Mouse (Mus musculus) heart, postnatal 14 days (tissue): Measurements from ENCODE around the gene Erich4. TPM values are rescaled to one million over a fixed set of nuclear protein-coding genes. Genes with fewer than 3 reads are reported as not detected.

Experiments used
- DNase-seq, 2 experiments: peaks; one replicate each; pipeline ENCODE4 v3.0.0; 2021 to 2022
- intact Hi-C: fragments of 180-260 bp; cut with DNase I; formaldehyde crosslinking; loops from one replicate; pipeline ENCODE4 v1.15.1; 2025
- total RNA-seq, 2 experiments: library from RNA; stranded (reverse); gene quantifications; 2 replicates each; pipeline ENCODE4 v1.2.3; 2021

Gene Erich4
- total RNA-seq, 2 experiments from 2014 or later, result 0.53 TPM; not detected in 1

DNA sequence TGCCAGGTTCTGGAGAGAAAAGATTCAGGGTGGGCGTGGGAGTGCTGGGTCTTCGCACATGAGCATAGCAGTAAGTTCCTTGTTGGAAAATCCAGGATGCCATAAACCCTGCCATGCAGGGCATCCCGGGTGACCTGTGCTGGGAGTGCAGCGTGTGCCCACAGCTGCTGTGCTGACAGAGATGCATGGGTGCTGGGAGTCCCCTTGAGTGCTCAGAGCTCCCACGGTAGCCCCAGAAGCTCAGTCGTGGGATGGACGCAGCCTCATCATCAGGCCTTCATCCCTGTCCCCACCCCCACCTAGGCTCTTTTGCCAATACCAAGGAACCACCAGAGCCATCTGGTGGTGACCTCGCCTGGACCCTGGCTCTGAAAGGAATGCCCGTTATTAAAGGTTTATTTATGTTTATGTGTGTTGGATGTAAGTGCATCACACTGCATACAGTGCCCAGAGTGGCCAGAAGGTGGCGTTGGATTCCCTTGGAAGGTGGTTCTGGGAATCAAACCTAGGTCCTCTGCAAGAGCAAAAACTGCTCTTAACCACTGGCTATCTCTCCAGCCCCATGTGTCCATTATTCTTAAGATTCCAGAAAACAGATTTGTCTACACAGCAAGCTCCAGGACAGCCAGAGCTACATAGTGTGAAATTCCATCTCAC lies 10.0 kb upstream of the Erich4 start:
- peak in 1 of 2 experiments; percentile 48 for DNase-seq
- intact Hi-C loops, result loop anchor here (5.0 kb wide), 2 partner anchors 127 to 738 kb away; partner anchors contain the start of gene Hnrnpul1

DNA sequence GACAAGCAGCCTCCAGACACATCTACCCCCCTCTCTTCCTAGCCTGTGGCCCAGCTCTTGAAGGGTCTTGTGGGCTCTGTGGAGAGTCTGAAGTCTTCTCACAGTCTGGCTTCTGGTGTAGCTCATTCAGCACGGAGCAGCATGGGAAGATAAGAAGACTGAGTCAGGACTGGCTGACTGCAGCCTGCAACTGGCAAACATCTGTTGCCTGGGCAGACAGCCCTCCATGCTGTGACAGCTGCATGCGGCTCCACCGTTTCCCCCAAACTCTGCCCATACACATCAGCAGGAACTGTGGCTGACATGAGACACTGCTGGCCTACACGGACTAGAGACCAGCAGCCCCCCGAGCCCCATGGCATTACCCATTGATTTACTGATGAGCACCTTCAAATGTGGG lies 9.2 kb upstream of the Erich4 start:
- intact Hi-C loops, result loop anchor here (5.0 kb wide), 2 partner anchors 127 to 738 kb away; partner anchors contain the start of gene Hnrnpul1
- peak; percentile 69 to 74 for DNase-seq

DNA sequence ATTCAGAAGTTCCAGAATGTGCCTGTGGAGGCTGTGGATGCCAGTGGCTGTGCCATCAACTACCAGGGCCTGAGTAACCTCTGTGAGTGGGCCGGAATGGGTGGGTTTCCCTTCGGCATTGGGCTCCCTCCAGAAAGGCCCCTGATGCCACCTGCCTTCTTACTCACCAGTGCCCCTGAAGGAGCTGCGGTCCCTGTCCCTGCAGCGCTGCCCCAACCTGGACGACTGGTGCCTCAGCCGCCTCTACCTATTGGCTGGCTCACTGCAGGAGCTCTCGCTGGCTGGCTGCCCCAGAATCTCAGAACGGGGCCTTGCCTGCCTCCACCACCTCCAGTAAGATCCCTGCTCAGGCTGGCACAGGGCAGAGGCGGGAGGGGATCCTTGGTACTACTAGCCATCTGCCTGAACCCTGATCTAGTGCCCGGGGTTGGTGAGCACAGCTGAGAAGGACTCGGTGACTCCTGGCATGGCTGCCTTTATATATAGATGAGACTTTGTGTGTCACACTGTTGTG lies 8.2 kb upstream of the Erich4 start:
- no peak for DNase-seq
- intact Hi-C loops, result no loop called here

DNA sequence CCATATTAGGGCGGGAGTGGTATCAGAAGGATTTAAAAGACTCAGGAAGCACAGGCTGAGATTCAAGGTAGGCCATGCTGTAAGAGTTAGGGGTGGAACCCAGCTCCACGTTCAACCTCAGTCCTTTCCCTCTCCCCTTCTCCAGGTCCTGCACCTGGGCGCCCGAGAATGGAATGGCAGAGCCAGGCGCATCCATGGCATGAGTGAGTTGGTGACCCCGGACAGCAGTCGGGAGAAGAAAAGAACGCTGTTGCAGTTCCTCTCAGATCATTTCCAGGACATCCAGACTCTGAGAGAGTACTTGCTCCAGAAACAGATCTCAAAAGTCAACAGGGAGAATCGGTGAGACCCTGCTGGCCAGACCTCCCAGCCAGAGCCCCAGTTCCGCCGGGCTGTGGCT lies 5.1 kb upstream of the Erich4 start:
- DNase-seq, result peak in 1 of 2 experiments; percentile 0
- intact Hi-C loops, result no loop called here

DNA sequence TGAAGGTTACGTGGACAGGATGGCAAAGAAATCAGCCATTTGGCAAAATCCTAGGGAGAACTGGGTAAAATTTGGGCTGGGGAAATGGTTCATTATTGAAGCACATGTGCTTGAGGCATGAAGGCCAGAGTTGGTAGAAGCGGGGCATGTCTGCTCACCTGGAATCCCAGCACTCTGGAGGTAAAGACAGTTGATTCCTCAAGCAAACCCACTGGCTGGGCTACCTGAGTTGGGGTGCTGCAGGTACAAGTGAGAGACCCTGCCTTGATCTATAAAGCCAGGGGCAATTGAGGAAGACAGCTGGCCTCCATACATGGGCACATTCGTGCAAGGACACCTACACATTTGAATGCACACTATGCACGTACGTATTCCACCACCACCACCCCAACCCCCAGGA lies 4.4 kb upstream of the Erich4 start:
- intact Hi-C loops, result no loop called here

DNA sequence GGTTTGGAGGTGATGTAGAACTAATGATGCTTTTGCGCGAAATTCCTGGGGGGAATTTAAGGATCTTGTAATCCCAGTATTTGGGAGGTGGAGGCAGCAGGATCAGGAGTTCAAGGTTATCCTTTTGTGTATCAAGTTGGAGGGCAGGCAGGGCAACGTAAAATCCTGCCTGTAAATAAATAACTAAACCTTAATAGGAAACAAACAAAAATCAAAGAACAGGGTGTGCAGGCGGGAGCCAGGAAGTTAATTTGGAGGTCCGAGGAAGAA lies 4.0 kb upstream of the Erich4 start:
- intact Hi-C loops, result no loop called here

More for the DNA sequence above, 4.4 kb upstream of the Erich4 start:
- no peak for DNase-seq

DNA sequence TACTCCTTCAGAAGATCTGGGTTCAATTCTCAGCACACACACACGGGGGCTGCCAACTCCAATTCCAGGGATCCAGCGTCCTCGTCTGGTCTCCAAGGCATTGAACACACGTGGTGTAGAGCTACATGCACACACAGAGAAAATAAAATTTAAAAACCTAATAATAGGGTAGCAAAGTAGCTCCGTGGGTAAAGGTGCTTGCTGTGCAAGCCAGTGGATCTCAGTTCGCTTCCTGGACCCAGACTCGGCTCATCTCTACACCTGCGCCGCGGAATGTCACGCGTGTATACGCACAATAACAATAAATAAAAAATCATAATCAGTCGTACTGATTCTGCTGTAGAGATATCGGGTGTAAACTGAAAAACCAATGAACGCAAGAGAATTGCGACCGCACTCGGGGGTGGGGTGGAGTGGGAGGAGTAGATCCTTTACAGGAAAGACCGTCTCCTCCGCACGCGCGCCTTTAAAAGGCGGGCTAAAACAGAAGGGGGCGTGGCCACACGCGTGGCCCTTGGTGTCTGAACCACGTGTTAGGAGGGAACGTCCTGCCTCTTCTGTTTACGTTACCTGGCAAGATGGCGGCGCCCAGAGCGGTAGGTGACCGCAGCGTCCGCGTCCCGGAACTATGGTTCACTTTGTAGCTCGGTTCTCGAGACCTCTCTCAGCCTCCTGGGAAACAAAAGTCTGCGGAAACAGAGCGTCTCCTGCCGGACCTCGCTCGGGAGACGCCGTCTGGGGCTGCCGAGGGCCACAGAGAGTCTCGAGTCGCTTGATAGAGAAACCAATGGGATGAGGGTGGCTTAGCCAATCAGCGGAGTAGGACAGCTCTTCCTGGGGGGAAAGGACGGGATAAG lies 3.4 kb upstream of the Erich4 start, which contains the start of gene Dmac2:
Gene Dmac2 (plus strand): TSS at position 550 of the 857 bp plus-strand sequence.
- intact Hi-C loops, result no loop called here
- DNase-seq, result peak; percentile 89 to 94

More for the DNA sequence above, 4.0 kb upstream of the Erich4 start:
- no peak for DNase-seq

DNA sequence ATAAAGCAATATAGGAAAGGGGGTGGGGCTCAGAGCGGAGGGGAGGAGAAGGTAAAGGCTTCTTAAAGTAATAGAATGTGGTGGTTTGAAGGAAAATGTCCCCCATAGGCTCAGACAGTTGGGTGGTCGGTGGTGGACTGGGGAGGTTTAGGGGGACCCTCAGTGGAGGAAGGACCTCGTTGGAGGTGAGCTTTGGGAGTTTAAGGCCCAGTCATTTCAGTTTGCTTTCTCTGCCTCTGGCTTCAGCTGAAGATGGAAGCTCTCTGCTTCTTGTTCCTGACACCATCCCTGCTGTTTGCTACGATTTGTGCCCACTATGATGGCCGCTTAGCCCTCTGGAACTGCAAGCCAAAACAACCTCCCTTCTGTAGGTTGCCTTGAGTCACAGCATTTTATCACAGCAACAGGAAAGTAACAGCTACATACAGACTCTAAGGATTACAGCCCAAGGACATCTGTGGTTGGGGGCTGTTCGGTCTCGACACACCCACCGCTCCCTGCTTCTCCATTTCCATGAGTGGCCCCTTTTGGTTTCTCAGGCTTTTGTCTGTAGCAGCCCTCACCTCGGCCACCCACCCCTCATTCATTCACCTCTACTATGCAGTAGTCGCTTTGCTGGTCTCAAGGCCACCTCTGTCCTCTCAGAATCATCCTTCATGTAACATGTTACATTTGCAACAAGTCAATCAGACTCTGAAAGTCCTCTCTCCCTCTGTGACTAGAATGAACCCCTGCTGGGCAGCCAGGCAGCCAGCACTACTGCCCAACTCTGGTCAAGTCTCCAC lies 1.9 kb upstream of the Erich4 start:
- intact Hi-C loops, result no loop called here
- DNase-seq, result no peak

DNA sequence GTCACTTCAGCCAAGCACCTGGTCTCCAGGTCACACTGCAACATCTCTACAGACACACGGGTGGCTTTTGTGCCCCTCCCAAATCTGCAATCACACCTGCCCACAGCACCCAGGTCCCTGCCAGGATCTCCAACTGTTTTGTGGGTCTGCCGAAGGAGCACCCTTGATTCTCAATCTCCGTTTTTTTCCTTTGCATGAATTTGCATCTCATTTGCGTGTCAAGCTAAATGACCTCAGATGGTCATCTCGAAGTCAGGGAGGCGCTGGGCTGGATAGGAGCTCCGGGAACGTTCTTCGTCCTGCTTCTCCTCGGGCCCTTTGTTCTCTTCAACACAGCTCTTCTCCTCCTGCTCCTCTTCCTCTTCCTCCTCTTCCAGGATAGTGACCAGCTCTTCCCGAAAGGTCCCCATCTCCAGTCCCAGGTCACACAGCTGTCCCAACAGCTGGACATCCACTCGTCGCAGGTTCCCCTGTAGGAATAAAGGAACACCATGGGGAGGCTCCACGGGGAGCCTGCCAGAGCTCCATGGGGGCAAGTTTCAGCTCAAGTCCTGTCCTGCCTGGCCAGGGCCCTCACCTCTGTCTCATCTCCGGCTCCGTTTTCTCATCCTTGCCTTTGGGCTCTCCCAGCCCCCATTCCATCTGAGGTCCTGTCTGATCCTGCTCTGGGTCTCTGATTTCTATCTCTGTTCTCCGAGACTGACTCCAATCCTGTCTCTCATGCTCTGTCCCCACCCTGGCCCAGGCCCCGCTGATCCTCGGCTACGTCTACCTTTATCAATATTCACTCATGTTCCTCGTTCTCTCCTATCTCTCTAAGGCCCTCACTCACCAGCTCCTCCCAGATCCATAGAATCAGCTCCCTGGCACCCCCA lies 624 bp downstream of the Erich4 start:
- intact Hi-C loops, result no loop called here
- no peak for DNase-seq

DNA sequence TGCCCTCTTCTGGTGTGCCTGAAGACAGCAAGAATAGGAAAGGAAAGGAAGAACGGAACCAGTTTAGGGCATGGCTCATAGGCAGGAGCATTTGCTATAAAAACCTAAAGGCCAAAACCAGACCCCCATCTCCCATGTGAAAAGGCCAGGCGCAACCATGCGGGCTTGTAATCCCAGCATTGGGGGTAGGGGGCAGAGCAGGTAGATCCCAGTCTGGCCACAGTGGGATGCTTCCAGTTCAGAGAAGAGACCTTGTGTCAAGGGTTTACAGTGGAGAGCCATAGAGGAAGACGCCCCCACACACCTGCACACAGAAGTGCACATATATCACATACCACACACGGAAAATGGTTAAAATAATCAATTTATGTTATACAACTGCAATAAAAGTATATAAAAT lies 1.6 kb downstream of the Erich4 start:
- intact Hi-C loops, result no loop called here
- DNase-seq, result no peak

DNA sequence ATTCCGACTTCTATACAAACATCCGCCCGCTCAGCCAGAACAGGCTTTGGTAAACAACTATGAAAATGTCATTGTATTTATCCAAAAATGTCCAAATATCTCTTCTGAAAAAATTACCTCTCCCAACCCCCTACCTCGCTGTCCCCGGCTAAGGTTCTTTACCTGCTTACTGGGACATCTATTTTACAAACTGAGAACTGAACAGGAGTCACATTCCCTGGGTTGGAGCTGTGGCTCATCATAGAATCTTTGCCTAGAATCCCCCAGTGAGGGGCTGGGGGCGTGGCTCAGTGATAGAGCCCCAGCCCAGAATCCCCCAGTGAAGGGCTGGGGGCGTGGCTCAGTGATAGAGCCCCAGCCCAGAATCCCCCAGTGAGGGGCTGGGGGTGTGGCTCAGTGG lies 4.2 kb downstream of the Erich4 start:
- DNase-seq, result no peak
- intact Hi-C loops, result no loop called here

DNA sequence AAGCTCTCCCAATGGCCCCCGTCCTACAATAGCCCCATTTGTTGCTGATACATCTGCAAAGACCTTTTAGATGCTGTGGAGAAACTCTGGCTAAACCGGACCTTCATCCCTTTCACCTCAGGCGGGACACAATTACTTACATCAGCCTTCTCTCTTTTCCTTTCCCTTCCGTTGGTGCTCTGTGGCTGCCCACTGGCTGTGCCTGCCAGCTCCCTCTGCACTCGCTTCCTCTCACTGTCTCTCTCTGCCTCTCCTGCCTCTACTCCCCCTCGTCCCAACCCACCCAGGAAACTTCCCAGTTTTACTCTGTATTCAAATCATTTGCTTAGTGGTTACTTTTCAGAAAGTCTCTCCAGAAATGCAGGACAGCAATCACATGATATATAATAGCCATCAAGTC lies 5.6 kb downstream of the Erich4 start:
- no peak for DNase-seq
- intact Hi-C loops, result no loop called here

DNA sequence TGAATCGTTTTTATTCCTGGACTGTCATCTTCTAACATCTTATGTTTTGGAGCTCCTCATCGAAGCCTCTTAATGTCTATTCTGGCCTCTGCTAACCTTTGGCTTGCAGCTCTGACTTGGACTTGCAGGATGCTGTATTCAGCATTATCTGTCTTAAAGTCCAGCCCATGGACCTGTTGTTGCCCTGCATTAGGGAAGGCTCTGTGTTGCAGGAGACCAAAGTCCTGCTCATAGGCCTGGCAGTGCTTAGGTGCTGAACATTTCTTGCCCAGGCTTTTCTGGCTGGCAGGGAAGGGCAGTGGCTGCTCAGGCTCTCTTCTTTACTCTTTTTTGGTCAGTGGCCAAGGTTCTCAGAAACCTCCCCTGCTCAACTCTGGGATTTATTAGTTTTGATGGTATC lies 8.5 kb downstream of the Erich4 start:
- intact Hi-C loops, result no loop called here
- DNase-seq, result no peak

DNA sequence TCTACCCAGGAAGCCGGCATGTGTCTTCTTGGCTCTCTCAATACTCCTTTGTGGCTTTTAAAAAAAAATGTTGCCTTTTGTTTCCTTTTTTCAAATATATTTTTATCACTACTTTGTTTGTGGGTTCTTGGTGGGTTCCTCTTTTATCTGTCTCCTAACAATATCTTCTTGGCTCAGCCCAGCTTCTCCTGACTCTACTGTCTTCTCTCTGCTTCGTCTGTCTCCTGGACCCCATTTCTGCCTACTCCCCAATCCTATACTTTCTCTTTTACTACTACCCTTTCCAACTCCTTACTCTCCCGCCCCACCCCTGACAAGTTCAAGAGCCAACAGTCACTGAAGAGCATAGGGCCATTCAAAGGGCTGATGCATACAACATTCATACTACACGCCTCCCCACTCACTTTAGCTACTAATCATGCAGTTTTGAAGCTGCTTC lies 9.0 kb downstream of the Erich4 start:
- DNase-seq, result no peak
- intact Hi-C loops, result no loop called here

DNA sequence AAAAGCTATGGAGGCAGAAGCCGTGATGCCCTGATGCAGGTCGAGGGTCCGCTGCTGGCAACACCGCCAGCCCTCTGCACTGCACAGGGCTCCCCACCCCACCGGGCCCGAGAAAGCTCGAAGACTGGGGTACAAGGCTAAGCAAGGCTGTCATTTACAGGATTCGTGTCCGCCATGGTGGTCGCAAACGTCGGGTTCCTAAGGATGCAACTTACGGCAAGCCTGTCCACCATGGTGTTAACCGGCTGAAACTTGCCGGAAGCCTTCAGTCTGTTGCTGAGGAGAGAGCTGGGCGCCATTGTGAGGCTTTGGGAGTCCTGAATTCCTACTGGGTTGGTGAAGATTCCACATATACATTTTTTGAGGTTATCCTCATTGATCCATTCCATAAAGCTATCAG lies 14.3 kb downstream of the Erich4 start:
- no peak for DNase-seq
- intact Hi-C loops, result no loop called here

DNA sequence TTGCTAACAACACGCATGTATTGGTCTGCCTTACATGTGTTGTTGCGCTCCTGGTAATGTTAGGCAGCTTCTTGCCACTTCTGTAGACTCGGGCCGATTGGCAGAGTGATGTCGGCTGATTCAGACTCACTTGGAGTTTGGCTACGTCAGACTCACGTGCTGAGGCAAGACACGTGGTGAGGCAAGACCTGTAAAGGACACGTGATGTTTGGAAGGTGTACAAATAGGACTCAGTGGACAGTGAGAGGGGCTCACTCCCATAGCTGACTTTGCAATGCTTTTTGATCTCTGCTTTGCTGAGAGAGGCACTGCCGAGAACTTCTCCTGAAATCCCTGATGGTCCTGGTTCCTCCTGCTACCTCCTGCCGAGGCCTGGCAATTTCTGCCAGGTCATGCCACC lies 15.0 kb downstream of the Erich4 start:
- no peak for DNase-seq
- intact Hi-C loops, result no loop called here

DNA sequence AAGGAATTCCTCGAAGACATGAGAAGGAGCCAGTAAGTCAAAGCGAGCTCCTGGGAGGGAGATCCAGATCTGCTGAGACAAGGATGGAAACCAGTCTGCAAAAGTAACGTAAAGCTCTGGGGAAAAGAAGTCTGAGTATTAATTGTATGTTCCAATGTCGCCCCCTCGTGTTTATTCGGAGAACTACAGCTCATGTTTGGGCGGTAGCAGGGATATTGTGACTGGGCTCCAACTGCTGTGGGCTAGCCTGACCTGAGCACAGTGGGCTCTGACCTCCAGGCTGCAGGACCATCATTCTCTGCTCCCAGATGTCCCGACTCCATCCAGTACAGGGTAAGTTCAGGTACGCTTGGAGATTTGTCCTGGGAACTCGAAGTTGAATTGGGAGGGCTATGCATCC lies 16.0 kb downstream of the Erich4 start:
- intact Hi-C loops, result loop anchor here (5.0 kb wide), 2 partner anchors 112 to 177 kb away; no protein-coding TSS in a partner anchor
- DNase-seq, result peak; percentile 65 to 78

DNA sequence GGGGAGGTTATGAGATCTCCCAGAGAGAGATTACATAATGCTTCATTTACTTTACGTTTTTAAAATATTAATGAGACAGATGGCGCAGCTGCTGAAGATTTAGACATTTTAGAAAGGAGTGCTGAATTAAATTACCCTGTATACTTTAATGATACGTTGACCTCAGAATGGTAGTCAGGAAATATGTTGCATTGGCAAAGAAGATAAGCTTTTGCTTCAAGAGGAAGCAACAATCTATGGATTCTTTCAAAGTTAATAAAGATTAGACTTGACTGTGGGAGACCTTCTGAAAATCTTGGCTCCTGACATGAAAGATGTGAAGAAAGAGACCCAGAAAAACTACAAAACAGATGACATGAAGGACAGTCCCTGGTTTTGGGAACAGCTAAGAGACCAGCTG lies 21.8 kb downstream of the Erich4 start:
- intact Hi-C loops, result no loop called here
- no peak for DNase-seq

DNA sequence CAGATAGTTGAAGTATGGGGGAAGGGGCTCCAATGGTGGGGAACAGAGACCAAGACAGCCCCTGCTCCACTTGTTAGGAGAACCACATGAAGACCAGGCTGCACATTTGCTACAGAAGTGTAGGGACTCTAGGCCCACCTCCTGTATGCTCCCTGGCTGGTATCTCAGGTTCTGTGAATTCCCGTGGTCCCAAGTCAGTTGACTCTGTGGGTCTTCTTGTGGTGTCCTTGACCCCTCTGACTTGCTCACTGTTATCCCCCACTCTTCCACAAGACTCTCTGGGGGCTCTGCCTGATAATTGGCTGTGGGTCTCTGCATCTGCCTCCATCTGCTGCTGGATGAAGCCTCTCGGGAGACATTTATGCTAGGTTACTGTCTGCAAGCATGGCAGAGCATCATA lies 24.5 kb downstream of the Erich4 start:
- intact Hi-C loops, result no loop called here
- no peak for DNase-seq
